Mouse (Mus musculus): ENCODE measurements around the gene Unc93b1.
A peak's percentile ranks its signal among the peaks of the same experiment; 100 is the strongest.
"Not testable (repeated sequence)": the region's sequence is repeated elsewhere in the genome, so short reads cannot be mapped to it uniquely, and the experiment has no call there.

Unc93b1 gene

DNA sequence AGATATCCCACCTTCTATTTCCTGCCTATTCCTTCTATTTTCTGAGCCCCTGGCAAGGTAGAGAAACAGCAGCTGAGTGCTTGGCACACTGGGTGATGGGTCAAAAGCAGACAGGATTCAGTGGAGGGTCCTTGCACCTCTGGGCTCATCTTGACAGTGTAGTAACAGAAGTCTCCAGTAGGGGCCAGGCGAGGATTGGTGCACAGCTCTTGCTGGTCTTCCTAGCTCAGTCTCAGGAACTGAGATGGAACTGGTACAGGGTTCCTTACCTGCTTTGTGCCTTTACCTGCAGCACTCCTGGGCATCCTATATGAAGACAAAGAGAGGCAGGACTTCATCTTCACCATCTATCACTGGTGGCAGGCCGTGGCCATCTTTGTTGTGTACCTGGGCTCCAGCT, 11.7 kb downstream of the Unc93b1 start:
- peak; percentile 28 for DNase-seq (ENCODE audit: low read depth, low spot score)

DNA sequence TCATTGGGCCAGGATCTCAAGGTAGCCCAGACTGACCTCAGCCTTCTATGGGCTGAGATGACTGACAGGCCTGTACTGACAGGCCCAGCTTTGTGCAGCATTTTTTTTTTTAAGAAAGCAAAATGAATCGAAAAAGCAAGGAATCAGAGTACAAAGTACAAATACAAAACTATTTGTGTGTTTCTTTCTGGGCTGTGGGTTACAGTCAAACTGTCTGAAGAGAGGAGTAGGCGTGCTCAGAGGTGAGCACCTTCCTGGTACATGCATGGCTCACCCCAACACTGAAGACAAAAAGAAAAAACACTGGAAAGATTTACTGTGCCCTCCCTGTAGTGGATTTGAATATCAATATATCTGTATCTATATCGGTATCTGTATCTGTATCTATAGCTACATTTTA, 12.8 kb downstream of the Unc93b1 start:
- DNase-seq (ENCODE audit: low read depth, low spot score), result no peak

DNA sequence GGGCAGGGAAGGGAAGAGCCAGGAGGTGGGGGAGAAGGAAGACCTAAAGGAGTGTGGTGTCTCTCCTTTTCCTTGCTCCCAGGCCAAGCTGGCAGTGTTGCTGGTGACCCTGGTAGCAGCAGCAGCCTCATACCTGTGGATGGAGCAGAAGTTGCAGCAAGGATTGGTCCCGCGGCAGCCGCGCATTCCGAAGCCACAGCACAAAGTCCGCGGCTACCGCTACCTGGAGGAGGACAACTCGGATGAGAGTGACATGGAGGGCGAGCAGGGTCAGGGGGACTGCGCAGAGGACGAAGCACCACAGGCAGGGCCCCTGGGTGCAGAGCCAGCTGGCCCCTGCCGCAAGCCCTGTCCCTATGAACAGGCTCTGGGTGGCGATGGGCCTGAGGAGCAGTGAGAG, 13.6 kb downstream of the Unc93b1 start:
- DNase-seq (ENCODE audit: low read depth, low spot score), result no peak

DNA sequence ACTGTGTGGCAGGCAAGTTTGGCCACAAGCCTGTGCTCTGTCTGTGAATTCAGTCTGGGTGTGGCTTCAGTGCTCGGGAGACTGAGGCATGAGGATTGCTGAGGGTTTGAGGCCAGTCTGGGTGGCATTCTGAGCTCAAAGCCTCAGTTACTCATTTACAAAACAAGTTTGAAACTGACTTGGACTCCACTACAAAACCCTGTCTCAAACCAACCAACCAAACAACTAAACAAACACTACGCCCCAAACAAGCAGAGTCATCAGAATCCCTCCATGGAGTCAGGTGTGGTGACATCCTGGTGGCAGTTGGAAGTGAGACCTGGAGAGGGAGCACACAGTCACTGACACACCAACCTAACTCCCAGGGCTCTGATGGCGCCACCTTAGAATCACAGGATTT, 15.3 kb downstream of the Unc93b1 start:
- no peak for DNase-seq (ENCODE audit: low read depth, low spot score)

DNA sequence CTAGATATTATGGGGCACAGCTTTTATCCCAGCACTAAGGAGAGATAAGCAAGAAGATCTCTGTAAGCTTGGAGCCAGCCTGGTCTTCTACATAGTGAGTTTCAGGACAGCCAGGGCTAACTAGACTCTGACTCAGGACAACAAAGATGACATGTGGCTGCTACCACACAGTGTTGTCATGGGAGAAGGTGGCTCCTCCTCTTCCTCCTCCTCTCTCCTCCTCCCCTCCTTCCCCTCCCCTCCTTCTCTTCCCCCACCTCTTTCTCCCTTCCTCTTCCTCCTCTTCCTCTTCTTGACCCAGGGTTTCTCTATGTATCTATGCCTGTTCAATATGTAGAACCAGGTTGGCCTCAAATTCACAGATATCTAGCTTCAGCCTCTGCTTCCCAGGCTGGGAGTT, 16.5 kb downstream of the Unc93b1 start:
- no peak for DNase-seq (ENCODE audit: low read depth, low spot score)

DNA sequence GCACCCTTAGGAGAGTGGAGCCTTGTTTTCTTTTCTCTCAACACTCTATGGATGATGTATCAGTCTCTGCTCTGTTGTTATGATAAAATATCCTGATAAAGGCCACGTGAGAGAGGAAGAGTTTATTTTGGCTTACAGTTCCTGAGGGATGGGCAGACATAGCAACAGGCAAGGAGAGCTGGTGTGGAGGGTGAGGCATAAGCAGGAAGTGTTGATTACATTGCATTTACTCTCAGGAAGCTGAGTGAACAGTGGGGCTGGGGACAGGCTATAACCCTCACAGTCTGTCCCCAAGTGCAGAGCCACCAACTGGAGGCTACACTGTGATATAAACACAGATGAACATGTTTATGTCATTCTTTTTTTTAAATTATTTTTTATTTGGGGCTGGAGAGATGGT, 17.1 kb downstream of the Unc93b1 start:
- no peak for DNase-seq (ENCODE audit: low read depth, low spot score)

DNA sequence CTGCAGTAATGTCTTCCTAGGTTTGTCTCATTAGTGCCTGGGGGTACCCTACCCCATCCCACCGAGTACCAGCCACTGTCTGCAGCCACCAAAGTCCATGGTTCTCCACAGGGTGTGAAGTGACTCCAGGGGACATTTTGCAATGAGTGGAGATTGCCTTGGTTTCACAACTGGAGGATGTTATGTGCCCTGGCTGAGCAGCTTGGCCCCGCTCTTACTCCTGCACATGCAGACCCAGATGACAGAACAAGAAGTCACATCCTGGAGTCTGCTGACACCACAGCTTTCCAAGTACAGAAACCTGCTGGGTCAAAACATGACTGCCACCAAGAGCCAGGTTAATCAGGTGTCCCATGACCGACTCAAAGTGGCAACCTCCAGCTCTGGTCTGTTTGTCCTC, 20.0 kb downstream of the Unc93b1 start:
- DNase-seq (ENCODE audit: low read depth, low spot score), result no peak

DNA sequence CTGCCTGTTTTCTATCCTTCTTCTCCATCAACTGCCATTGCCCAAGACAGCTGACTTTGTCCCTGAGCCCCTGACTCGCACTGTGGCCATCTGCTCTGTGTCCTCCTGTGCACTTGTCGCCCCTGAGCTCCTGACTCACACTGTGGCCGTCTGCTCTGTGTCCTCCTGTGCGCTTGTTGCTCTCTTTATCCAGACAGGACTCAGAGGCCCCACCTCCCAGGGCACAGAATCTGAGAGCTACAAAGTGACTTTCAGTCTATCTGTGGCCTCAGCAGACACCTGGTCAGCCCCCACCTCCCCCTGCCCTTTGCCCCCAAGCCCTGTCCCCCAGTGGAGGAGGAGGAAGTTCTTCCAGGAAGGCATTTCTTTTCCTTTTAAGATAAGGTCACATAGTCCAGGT, 20.8 kb downstream of the Unc93b1 start:
- DNase-seq (ENCODE audit: low read depth, low spot score), result no peak

DNA sequence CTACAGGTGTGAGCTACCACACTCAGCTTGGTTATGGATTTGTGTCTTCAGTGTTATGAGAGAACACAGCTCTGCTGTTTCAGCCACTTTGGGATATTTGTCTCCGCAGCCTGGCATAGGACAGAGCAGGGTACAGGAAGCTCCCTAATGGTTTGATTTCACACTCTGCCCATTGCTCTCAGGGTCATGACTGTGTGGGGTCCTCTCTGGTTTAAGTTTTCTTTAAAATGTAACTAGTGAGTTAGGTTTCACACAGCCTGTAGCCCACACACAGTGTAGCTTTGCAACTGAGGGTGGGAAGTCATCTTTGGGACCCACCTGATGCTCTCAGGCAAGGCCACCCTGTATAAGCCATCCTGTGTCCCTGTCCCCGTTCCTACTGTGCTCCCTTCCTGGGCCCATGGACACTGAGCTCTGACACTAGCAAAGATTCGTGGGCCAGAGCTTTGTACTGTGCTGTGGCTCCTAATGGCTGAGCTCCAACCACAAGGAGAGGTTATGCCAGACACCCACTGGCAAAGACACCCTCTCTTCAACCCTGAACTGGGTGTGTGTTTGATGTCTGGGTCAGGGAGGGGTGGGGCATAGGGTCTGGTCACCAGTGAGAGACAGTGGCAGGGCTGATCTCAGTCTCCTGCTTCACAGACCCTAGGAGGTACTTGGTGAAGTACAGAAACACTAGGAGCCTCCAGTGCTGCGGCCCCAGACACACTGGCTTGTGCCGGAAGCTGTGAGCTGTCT, 22.5 kb downstream of the Unc93b1 start:
- not testable (repeated sequence) for DNase-seq (ENCODE audit: low read depth, low spot score)

DNA sequence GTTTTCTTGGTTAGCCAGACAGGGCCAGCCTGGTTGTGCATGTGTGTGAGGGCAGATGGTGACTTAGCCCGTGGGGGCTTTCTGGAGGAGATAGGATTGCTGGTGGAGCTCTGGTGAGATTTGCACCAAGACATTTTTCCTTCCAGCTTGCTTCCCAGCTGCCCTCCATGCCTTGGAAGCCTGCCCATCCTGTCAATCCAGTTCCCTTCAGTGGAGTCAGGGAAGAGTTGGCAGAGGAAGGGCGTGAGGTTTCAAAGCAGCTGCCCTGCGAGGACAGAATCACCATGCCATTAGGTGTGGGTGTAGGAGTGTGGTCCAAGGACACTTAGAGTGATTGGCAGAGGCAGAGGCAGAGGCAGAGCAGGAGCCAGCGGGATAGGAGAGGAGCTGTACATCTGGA, 23.5 kb downstream of the Unc93b1 start, which contains the start of gene Aldh3b3:
TSS of gene Aldh3b3 (plus strand) at position 176 of the 400 bp plus-strand sequence.
- no peak for DNase-seq (ENCODE audit: low read depth, low spot score)

DNA sequence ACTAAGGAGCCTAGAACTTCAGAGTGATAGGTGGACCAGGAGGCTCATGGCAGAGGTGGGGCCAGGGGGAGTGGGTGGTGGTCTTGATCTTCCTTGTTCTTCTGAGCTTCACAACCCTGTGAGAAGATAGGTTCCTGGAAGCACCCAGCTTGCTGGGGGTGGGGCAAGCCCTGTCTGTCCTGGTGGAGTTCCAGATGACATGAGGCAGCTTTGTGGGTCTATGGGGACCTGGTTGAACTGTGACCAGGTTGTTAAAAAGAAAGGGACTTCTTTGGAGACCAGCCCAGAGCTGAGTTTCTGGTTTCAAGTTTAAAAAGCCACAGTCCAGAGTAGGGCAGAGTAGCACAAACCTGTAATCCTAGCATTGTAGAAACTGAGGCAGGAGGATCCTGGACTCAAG, 24.0 kb downstream of the Unc93b1 start:
- no peak for DNase-seq (ENCODE audit: low read depth, low spot score)

DNA sequence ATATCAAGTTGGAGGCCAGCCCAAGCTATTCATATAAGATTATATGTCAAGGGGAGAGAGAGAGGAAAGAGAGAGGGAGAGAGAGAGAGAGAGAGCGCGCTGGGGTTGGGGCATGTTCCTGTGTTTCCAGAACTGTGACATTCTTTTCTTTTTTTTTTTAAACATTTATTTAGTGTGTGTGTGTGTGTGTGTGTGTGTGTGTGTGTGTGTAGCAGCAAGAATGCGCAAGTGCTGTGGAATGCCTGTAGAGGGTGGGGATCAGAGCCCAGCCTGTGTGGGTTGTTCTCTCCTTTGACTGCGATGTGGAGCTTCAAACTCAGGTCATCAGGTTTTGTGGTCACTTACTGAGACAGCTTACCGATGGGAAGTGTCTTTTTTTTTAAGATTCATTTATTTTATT, 25.2 kb downstream of the Unc93b1 start:
- no peak for DNase-seq (ENCODE audit: low read depth, low spot score)

DNA sequence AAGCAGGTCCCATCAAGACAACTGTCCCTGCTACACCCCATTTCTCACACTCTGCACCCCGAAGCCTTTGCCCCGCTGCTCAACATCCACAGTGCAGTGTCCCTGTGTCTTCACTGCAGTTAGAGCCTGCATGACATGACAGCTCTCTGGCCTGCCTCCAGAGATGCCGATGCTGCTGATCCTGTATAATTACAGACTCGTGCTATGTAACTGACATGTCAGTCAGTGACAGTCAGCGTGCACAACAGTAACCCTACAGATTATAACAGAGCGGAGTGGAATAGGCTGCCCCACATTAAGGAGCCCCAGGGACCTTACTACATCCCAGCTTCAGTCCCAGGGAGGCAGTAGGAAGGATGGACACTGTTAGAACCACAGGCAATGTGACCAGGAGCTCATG, 26.8 kb downstream of the Unc93b1 start:
- not testable (repeated sequence) for DNase-seq (ENCODE audit: low read depth, low spot score)

DNA sequence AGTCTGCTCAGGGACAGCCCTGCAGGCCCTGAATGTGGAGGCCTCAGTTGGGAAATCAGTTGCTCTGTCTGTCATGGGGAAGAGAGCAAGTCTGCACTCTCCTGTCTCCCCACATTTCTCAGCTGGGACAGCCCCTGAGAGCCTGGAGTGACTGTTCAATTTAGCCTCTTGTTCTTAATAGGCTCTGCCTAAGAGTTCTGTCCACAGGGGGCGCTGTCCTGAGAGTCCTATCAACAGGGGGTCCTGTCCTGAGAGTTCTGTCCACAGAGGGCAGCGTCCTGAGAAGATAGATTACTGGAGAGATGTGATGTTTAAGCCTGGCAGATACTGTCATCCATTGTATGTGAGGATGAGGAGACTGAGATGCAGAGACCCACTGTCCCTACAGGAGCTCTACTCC, 27.5 kb downstream of the Unc93b1 start:
- DNase-seq (ENCODE audit: low read depth, low spot score), result no peak

DNA sequence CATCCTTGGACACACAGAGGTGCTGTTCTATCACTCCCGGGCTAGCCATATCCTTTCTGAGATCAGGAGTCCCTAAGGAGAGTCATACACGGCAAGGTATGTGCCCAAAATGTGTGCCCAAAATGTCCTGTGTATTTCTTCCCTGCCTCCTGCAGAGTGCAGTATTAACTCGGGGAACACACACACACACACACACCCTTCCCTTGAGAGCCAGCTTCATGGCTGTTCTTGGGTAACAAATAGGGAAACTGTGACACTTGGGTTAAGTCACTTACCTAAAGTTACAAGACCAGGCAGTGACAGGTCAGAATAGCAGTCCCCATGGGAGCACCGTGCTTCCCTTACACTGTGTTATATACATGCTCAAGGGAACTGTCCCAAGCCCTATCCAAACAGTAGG, 29.0 kb downstream of the Unc93b1 start:
- DNase-seq (ENCODE audit: low read depth, low spot score), result no peak

DNA sequence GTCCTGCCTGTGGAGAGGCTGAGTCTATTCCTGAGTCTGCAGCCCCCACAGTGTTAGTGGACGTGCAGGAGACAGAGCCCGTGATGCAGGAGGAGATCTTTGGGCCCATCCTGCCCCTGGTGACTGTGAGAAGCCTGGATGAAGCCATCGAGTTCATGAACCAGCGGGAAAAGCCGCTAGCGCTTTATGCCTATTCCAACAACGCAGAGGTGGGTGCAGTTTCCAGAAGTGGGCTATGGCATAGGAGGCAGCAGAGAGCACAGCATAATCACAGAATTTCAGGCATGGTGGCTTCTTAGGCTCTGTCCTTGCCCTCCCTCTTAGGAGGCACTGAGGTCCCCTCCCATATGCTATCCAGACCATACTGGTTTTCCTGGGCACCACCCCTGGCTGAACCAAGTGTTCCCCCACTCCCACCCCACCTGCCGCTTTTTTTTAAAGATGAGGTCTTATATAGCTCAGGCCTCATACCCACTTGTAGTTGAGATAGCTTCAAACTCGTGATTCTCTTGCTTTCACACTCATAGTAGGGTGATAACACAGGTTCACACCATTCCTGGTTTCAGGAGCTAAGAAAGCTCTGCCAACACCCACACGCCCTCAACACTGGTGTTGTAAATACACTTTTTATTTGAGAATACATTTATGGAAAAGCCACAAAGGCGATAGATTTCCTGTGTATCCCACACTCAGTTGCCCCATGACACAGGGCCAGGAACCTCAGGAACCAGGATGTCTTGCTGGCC, 31.5 kb downstream of the Unc93b1 start:
- DNase-seq (ENCODE audit: low read depth, low spot score), result no peak

DNA sequence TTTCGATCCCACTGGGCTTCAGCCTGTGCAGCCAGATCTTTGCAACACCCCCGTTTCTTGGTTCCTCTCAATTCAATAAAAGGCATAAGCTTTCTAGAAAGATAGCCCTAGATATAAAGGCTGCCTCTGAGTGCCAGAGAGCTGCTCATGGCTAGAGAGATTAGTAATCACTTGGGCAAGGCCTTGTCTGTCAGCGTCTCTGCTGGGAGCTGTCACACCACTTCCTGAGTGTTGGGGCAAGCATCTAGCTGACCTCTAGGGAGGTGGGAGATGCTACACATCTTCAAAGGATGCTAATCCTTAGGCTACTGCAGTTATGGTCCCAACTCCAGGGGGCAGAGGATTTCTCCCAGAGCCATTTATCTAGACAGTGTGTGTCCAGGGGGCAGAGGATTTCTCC, 32.3 kb downstream of the Unc93b1 start:
- DNase-seq (ENCODE audit: low read depth, low spot score), result no peak

DNA sequence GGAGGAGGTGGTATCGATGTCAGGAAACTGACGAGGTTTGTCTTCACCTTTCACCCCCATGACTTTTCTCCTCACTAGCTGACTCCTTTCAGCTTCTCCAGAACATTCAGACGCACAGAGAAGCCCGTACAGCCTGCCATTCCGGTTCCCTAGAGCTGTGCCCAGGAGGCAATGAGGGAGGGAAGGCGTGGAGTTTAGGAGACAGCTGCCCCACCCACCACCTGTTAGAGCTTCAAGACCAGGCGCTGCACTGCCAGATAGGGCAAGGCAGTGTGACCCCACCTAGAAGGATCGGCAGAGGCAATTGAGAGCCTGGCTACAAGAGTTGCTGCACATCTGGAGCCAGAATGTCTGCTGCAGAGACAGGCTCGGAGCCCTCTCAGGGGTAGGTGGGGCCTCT, 37.2 kb downstream of the Unc93b1 start, which contains the start of gene Aldh3b2:
TSS of gene Aldh3b2 (plus strand) at position 100 of the 400 bp plus-strand sequence.
- peak; percentile 40 for DNase-seq (ENCODE audit: low read depth, low spot score)

DNA sequence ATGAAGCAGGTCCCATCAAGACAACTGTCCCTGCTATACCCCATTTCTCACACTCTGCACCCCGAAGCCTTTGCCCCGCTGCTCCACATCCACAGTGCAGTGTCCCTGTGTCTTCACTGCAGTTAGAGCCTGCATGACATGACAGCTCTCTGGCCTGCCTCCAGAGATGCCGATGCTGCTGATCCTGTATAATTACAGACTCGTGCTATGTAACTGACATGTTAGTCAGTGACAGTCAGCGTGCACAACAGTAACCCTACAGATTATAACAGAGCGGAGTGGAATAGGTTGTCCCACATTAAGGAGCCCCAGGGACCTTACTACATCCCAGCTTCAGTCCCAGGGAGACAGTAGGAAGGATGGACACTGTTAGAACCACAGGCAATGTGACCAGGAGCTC, 39.6 kb downstream of the Unc93b1 start:
- not testable (repeated sequence) for DNase-seq (ENCODE audit: low read depth, low spot score)

DNA sequence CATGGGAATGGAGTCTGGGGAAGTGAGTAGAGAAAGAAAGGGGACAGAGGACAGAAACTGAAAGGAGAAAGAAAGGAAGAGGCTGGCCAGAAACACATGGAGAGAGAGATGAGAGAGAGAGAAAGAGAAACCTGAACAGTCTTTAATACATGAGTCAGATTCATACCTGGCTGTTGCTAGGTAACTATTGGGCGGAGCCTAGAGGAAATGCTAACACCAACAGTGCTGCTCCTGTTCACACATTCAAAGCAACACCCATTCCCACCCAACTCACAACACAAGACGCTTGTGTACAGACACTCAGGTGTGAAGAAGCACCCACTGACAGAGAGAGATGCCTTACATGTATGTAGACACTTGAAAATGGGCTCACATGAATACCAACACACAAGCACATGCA, 40.9 kb downstream of the Unc93b1 start:
- DNase-seq (ENCODE audit: low read depth, low spot score), result no peak

DNA sequence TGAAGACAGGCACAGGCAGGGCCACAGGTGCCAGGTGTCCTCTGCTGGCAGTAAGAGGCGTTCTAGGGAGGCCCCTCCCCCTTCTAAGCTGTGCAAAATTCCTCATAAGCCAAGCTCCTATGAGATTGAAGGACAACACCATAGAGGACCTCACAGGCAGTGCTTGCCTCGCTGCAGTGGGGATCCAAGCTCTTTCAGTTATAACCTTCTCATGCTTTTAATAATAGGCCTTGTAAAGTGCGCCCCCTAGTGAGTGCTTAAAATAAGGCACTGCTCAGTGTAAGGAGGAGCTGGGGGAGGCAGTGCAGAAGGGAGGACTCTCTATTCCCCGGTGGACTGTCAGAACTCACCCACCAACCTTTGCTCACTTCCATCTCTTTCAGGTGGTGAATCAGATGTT, 45.3 kb downstream of the Unc93b1 start:
- peak; percentile 61 for DNase-seq (ENCODE audit: low read depth, low spot score)

DNA sequence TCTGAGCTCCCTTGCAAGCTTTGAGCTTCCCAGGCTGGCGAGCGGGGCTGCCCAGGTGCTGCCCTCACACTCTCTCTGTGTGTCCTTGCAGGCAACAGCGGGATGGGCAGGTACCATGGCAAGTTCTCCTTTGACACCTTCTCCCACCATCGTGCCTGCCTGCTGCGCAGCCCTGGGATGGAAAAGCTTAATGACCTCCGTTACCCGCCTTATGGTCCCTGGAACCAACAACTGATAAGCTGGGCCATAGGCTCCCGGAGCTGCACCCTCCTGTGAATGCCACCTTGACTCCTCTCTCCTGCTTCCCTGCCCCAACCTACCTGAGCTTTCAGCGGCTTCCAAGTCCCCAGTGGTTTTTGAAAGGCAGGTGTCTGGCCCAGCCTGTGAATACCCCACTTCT, 45.9 kb downstream of the Unc93b1 start:
- DNase-seq (ENCODE audit: low read depth, low spot score), result no peak

DNA sequence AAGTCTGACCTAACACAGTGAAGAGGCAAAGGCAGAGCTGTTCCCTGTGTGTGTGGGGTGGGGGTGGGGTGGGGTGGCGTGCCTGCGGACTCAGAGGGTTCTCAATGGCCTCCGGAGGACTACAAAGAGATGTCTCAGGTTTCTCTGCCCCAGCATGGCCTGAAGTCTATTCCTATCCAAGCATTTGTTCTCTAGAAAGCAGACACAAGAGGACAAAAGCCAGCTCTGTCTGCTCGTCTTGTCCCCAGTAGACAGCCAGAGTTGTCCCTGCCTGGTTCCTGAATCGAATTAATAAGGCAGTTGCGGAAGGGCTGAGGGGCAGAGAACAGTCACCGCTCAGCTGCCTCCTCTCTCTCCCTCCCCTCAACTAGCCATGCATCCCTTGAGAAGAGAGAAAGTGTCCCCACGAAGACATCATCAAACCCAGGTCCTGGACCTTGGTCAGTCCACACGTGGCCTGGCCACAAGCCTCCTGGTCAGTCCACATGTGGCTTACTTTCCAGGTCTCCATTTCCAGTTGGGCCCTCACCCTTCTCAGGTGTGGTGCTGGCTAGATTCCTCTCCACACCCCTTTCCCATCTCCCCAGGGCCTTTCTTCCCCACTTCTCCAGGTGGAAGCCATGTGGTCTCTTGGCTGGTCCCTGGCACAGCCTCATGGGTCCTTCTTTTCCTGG, 48.7 kb downstream of the Unc93b1 start:
- DNase-seq (ENCODE audit: low read depth, low spot score), result no peak

Data from c-Kit-negative CD71-positive TER-119-positive erythroid progenitor cells, embryonic 14.5 days (primary cell).